Mouse (Mus musculus) thymus, postnatal 4 days (tissue): ENCODE measurements around the gene Caskin1.

ENCODE experiments used
- DNase-seq: peaks from one replicate; pipeline ENCODE4 v3.0.0; 2021

The Caskin1 gene

GRCm38 (mm10) chr17:24488186-24488661 is at the start of gene Caskin1:
Caskin1 (plus strand) TSS chr17:24488601.
- peak; percentile 31 for DNase-seq

- DNase-seq = no peak
Observed at GRCm38 (mm10) chr17:24440377-24440776, 48.0 kb upstream of the Caskin1 start.

DNA sequence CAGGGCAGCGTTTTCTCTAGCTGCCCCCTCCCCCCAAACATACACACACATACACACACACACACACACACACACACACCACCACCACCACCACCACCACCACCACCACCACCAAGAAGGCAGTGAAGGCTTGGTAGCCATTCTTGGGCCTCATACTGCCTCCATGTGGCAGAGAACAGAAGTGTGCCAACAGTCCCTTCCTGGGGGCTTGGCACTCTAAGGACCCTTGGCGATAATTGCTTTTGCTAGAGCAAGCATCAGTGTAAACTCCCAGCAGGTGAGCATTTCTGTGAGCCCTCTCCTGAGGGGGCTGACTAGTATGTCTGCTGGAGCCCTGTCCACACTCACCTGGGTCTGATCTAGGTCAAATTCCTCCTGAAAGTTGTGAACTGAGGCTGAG is 47.3 kb upstream of the Caskin1 start:
- DNase-seq = peak; percentile 48

- DNase-seq = no peak
Observed at GRCm38 (mm10) chr17:24442107-24442506, 46.3 kb upstream of the Caskin1 start.

GRCm38 (mm10) chr17:24442632-24443155 is 45.7 kb upstream of the Caskin1 start, which contains the start of gene Dnase1l2:
Dnase1l2 (minus strand) TSS chr17:24443105.
- DNase-seq = no peak

- no peak for DNase-seq
Observed at GRCm38 (mm10) chr17:24443409-24443808, 45.0 kb upstream of the Caskin1 start.

- DNase-seq = no peak
Observed at GRCm38 (mm10) chr17:24446590-24446989, 41.8 kb upstream of the Caskin1 start.

- no peak for DNase-seq
Observed at GRCm38 (mm10) chr17:24449507-24449906, 38.9 kb upstream of the Caskin1 start.

DNA sequence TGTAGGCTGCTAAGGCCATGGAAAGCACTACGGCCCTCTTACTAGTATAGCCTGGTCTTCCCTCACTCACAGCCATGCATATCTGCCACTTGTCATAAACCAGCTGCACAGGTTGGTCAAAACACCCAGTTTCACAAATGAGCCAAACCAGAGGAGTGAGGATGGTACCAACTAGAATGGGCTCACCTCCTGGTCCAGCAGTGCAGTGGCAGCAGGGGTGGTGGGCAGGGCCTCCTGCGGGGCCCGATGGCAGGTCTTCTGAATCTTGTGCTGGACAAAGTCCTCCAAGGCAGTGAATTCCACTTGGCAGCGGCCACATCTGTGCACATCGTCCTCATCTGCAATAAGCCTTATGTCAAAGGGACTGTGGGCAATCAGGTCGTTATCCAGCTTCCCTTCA is 37.2 kb upstream of the Caskin1 start:
- no peak for DNase-seq

GRCm38 (mm10) chr17:24453372-24453771 is 35.0 kb upstream of the Caskin1 start:
- DNase-seq = no peak

DNA sequence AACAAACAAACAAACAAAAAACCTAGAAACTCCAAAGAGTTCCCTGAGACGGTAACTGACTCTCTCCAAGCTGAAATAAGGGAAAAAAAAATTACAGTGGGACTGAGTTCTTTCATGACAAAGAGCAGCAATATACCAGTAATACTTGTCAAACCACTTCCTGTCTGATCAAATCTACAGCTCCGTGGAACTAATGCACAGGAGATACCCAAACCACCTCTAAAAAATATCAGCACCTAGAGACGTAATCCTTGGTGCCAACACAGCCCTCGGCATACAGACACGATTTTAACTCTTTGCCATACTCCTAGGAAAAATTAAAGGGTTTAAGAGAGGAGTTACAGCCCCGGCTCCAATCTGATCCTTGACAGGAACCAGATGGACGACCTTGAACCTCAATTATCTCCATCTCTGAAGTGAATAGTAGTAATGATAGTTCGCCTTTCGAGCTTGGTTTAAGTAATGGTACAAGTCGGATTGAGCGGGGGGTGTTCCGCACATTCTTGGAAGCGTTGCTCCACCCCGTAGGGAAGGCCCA is 34.1 kb upstream of the Caskin1 start:
- DNase-seq = no peak

GRCm38 (mm10) chr17:24454756-24455522 is 33.5 kb upstream of the Caskin1 start:
- peak; percentile 99 for DNase-seq

- peak; percentile 36 for DNase-seq
Observed at GRCm38 (mm10) chr17:24455523-24456206, 32.7 kb upstream of the Caskin1 start.

- DNase-seq = peak; percentile 63
Observed at GRCm38 (mm10) chr17:24461580-24461979, 26.8 kb upstream of the Caskin1 start.

- DNase-seq = no peak
Observed at GRCm38 (mm10) chr17:24462932-24463331, 25.5 kb upstream of the Caskin1 start.

- DNase-seq = no peak
Observed at GRCm38 (mm10) chr17:24463374-24464133, 24.8 kb upstream of the Caskin1 start.

GRCm38 (mm10) chr17:24468636-24469246 is 19.7 kb upstream of the Caskin1 start:
- no peak for DNase-seq

DNA sequence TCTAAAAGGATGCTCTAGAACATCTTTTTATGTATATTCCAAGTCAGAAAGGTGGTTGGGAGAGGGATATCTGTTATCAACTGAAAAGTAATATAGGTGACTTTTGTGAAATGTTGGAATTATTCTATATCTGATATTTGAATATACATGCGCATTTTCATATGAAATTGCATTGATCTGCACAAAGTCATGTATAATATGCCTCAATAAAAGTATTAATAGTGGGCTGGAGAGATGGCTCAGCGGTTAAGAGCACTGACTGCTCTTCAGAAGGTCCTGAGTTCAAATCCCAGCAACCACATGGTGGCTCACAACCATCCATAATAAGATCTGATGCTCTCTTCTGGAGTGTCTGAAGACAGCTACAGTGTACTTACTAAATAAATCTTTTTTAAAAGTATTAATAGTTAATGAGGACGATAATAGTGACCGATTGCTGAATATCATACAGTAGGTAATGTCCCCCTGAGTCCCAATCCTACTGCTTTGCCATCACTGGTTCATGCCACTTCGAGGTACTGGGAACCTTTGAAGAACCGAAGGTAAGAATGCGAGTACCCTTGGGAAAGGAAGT is 19.0 kb upstream of the Caskin1 start:
- no peak for DNase-seq

DNA sequence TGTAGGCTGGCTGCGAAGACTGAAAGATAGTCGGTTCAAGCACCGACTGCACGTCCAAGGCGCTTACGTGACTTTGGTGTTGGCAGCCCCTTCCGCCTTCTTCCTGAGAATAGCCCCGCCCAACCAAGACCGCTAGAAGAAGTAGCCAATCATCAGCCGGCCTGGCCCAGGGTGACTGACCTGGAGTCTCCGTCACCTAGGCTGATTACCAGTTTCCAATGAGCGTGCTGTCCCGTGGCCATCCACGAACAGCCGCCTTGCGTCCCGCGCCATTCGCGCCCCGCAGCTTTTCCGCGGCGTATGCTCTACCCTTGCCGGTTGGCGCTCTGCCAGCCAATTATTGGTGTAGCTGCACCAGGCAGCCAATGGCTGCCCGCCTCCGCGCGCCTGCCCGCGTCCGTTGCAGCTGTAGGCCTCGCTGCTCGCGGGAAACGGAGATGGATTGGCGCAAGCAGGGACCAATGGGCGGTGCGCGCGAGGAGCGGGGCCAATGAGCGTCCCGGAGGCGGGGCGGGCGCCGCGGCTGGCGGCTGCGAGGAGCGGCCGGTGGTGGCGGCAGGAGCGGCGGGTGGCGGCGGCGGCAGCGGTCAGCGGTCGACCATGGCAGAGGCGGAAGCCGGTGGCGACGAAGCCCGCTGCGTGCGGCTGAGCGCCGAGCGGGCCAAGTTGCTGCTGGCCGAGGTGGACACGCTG is 18.3 kb upstream of the Caskin1 start, which contains the start of the genes E4f1 and Pgp:
TSS of gene E4f1 (minus strand) at position 404 of the 693 bp plus-strand sequence.
TSS of gene Pgp (plus strand) at position 483 of the 693 bp plus-strand sequence.
- peak; percentile 97 for DNase-seq

- DNase-seq = peak; percentile 56
Observed at GRCm38 (mm10) chr17:24470701-24471527, 17.5 kb upstream of the Caskin1 start.
